Mouse (Mus musculus): Measurements from ENCODE around the gene Ubl7. TPM values are rescaled to one million over a fixed set of nuclear protein-coding genes. Genes with fewer than 3 reads are reported as not detected.
A peak's percentile ranks its signal among the peaks of the same experiment; 100 is the strongest.

Gene Ubl7
- total and polyA plus RNA-seq, 2 experiments from 2014 or later = 116 to 152 TPM

- ATAC-seq = no peak
- Histone ChIP-seq H3K9me3 (ENCODE audit: low read length) (no peaks in the 10 kb centered on the region), H3K4me2 (ENCODE audit: low read depth, low read length) (no peak overlapping the region), H3K36me3 (ENCODE audit: insufficient read depth, low read length) (peaks cover 29% of the 10 kb centered on the region), H3K9ac (replicated peaks; ENCODE audit: low read length) (no peak overlapping the region), H3K27ac (no peak overlapping the region), H3K27me3 (ENCODE audit: insufficient read depth, low read length) (no peaks in the 10 kb centered on the region), H3K4me3 (ENCODE audit: low read length) (no peak overlapping the region), H3K4me1 (ENCODE audit: insufficient read depth, low read length) (no peaks in the 10 kb centered on the region)
- WGBS = 69% methylated on average over 3 of the region's 3 CpGs
- no peak for DNase-seq (ENCODE audit: low spot score)
- TF ChIP-seq CTCF (IDR thresholded peaks at IDR 0.05; ENCODE audit: low read depth) = no peak
Measured at GRCm38 (mm10) chr9:57932253-57932652, 21.5 kb downstream of the Ubl7 start.

DNA sequence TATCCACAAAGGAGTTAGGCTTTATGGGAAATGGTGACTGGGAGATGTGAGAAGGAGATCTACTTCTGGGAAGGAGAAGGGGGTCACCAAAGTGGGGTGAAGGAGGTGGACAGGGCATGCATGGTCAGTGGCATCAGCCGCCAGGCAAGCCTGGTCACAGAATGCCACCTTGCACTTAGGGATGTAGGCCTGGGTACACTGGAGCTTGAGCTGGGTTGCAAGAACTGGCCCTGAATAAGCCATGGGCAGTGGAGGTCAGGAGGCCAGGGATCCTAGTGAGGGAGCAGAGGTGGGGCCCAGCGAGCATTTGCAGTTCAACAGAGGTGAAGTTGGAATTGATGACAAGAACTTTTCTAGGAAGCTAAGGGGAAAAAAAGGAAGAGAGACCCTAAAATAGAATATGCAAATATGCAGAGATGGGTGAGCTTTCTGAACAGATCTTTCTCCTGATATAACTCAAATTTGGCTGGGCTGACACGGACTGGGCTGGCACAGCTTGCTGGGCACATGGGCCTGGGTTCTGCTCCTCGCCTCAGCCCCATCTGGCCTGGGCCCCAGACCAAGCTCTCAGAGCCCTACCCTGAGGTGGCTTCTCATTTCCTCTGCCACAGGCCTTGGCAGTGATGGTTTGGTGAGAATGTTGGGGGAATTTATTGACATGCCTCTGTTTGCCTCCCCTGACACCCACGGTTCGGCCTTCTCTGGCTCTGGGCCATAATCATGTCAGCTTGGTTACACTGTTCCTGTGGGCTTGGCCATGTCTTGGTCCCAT lies 22.2 kb downstream of the Ubl7 start:
- Histone ChIP-seq H3K27me3 (ENCODE audit: insufficient read depth, low read length) (no peaks in the 10 kb centered on the region), H3K9ac (replicated peaks; ENCODE audit: low read length) (no peak overlapping the region), H3K9me3 (ENCODE audit: low read length) (no peaks in the 10 kb centered on the region), H3K36me3 (ENCODE audit: insufficient read depth, low read length) (peaks cover 24% of the 10 kb centered on the region), H3K4me2 (ENCODE audit: low read depth, low read length) (no peak overlapping the region), H3K4me3 (ENCODE audit: low read length) (no peak overlapping the region), H3K4me1 (ENCODE audit: insufficient read depth, low read length) (no peaks in the 10 kb centered on the region), H3K27ac (no peak overlapping the region)
- TF ChIP-seq CTCF (IDR thresholded peaks at IDR 0.05; ENCODE audit: low read depth) = no peak
- 64% methylated on average over 6 of the region's 6 CpGs for WGBS
- DNase-seq (ENCODE audit: low spot score) (no peak), ATAC-seq (0 out of 2 replicates have a peak, but pooled peaks have one; percentile 43)

GRCm38 (mm10) chr9:57935683-57936437 lies 25.1 kb downstream of the Ubl7 start:
- WGBS = 28% methylated on average over 6 of the region's 6 CpGs
- Histone ChIP-seq H3K27me3 (ENCODE audit: insufficient read depth, low read length) (no peaks in the 10 kb centered on the region), H3K36me3 (ENCODE audit: insufficient read depth, low read length) (0 out of 2 replicates have a peak, but pooled peaks cover 1% of the 10 kb centered on the region), H3K9ac (replicated peaks; ENCODE audit: low read length) (no peak overlapping the region), H3K4me1 (ENCODE audit: insufficient read depth, low read length) (0 out of 2 replicates have a peak, but pooled peaks cover 4% of the 10 kb centered on the region), H3K4me3 (ENCODE audit: low read length) (no peak overlapping the region), H3K4me2 (ENCODE audit: low read depth, low read length) (no peak overlapping the region), H3K27ac (no peak overlapping the region), H3K9me3 (ENCODE audit: low read length) (no peaks in the 10 kb centered on the region)
- peak; percentile 59; the same call in 1 of the 2 replicates for ATAC-seq
- peak; percentile 92 for DNase-seq (ENCODE audit: low spot score)
- TF ChIP-seq CTCF (IDR thresholded peaks at IDR 0.05; ENCODE audit: low read depth) = peak; percentile 94

GRCm38 (mm10) chr9:57937171-57937570 lies 26.4 kb downstream of the Ubl7 start:
- H3K36me3 ChIP-seq (ENCODE audit: insufficient read depth, low read length) = no peaks in the 10 kb centered on the region
- 0 out of 2 replicates have a peak, but pooled peaks cover 4% of the 10 kb centered on the region for H3K4me1 ChIP-seq (ENCODE audit: insufficient read depth, low read length)
- WGBS = 82% methylated on average over 4 of the region's 4 CpGs
- H3K9ac ChIP-seq (replicated peaks; ENCODE audit: low read length) = no peak overlapping the region
- no peaks in the 10 kb centered on the region for H3K9me3 ChIP-seq (ENCODE audit: low read length)
- TF ChIP-seq CTCF (IDR thresholded peaks at IDR 0.05; ENCODE audit: low read depth) = no peak
- DNase-seq (ENCODE audit: low spot score) = no peak
- no peak for ATAC-seq
- H3K27ac ChIP-seq = no peak overlapping the region
- H3K4me2 ChIP-seq (ENCODE audit: low read depth, low read length) = no peak overlapping the region
- no peak overlapping the region for H3K4me3 ChIP-seq (ENCODE audit: low read length)
- H3K27me3 ChIP-seq (ENCODE audit: insufficient read depth, low read length) = no peaks in the 10 kb centered on the region

GRCm38 (mm10) chr9:57937651-57938050 lies 26.9 kb downstream of the Ubl7 start:
- ATAC-seq (no peak), DNase-seq (ENCODE audit: low spot score) (no peak)
- Histone ChIP-seq H3K4me2 (ENCODE audit: low read depth, low read length) (no peak overlapping the region), H3K36me3 (ENCODE audit: insufficient read depth, low read length) (no peaks in the 10 kb centered on the region), H3K4me3 (ENCODE audit: low read length) (no peak overlapping the region), H3K27me3 (ENCODE audit: insufficient read depth, low read length) (no peaks in the 10 kb centered on the region), H3K4me1 (ENCODE audit: insufficient read depth, low read length) (0 out of 2 replicates have a peak, but pooled peaks cover 4% of the 10 kb centered on the region), H3K9ac (replicated peaks; ENCODE audit: low read length) (no peak overlapping the region), H3K27ac (no peak overlapping the region), H3K9me3 (ENCODE audit: low read length) (no peaks in the 10 kb centered on the region)
- 44% methylated on average over 6 of the region's 6 CpGs for WGBS
- no peak for TF ChIP-seq CTCF (IDR thresholded peaks at IDR 0.05; ENCODE audit: low read depth)

DNA sequence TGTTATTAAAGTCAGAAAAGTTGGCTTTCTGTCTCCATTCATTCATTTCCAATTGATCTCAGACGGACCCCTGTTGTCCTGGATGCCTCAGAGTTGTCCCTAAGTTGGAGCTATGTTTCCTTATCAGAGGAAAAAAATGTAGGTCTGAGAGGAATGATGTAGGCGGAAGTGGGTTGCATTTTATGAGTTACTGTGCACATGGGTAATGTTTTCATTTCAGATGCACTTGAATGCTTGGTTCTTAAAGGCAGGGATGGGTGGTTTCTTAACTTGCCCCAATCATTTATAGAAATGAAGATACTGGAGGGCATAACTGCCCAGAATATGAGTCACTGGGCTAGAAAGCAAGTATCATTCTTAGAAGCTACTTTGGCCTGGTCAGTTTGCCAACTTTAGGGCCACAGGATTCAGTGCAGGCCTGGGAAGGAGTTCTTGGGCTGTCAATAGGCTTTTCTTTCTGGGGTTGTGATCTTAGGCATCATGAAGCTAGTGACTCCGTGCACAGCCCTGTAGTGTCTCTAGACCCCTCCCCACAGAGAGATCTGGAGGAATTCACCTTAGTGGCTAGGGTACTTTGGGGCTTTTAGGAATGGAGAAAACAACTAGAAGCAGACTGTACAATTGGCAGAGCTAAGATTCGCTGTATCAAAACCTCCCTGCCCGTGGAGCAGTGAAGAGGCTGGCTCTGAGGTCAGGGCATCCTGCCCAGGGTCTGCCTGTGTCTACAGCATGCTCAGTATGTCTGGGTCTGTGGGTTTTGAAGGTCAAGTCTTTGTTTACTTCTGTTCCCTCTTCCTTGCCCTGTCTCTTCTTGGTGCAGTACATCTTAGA lies 27.7 kb downstream of the Ubl7 start:
- Histone ChIP-seq H3K27me3 (ENCODE audit: insufficient read depth, low read length) (no peaks in the 10 kb centered on the region), H3K36me3 (ENCODE audit: insufficient read depth, low read length) (no peaks in the 10 kb centered on the region), H3K9ac (replicated peaks; ENCODE audit: low read length) (no peak overlapping the region), H3K4me2 (ENCODE audit: low read depth, low read length) (peak overlapping the region; percentile 79; the same call in 1 of the 2 replicates), H3K4me3 (ENCODE audit: low read length) (no peak overlapping the region), H3K4me1 (ENCODE audit: insufficient read depth, low read length) (0 out of 2 replicates have a peak, but pooled peaks cover 4% of the 10 kb centered on the region), H3K9me3 (ENCODE audit: low read length) (no peaks in the 10 kb centered on the region), H3K27ac (peak overlapping the region; percentile 89)
- no peak for ATAC-seq
- 57% methylated on average over 5 of the region's 5 CpGs for WGBS
- no peak for TF ChIP-seq CTCF (IDR thresholded peaks at IDR 0.05; ENCODE audit: low read depth)
- DNase-seq (ENCODE audit: low spot score) = no peak
